Mouse (Mus musculus) olfactory bulb, adult 2 months (tissue): ENCODE results near the gene Nek7.

Experiments used
- CTCF ChIP-seq: fragments of 200-500 bp; IDR thresholded peaks from 2 replicates; pipeline ENCODE4 v1.5.1; 2012; ENCODE audit warnings: low read depth, mild to moderate bottlenecking, low read length, moderate library complexity; ENCODE audit not compliant: insufficient read depth
- POLR2A ChIP-seq: fragments of 200-500 bp; IDR thresholded peaks from 2 replicates; pipeline ENCODE4 v1.6.1; 2012; ENCODE audit warnings: mild to moderate bottlenecking, low read depth, low read length, moderate library complexity; ENCODE audit not compliant: insufficient read depth

GRCm38 (mm10) chr1:138465352-138465751, 154.6 kb downstream of the Nek7 start:
- no peak for TF ChIP-seq POLR2A
- no peak for TF ChIP-seq CTCF
